Mouse (Mus musculus) lung, postnatal 36 days (tissue): ENCODE results near the gene Mdfic.

Experiments
- DNase-seq: peaks from one replicate; pipeline ENCODE4 v3.0.0; 2022; ENCODE audit warnings: mixed read lengths

Mdfic gene

DNA sequence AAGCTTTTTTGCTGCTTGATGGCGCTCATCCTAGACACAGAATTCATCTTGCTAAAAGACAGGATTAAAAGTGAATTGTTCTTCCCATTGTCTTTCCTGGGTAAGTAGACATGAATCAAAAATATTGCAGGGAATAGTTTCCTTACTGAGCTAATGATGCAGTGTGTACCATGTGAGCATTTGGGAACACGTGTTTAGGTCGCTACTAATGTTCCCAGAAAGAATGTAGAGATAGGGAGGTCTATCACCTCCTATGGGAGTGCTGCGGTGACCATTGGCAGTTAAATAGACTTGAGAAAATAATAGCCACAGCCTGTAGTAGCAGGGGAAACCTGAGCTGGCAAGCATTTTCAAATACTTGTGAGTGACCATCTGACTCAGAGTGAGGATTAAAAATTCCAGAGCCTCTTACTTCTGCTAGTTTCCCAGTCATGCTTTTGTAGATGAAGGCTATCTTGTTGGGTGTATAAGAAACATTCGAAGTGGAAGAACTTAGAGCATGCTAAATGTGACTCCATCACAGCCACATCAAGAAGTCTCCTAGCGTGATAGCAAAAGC is 22.2 kb downstream of the Mdfic start:
- no peak for DNase-seq

DNA sequence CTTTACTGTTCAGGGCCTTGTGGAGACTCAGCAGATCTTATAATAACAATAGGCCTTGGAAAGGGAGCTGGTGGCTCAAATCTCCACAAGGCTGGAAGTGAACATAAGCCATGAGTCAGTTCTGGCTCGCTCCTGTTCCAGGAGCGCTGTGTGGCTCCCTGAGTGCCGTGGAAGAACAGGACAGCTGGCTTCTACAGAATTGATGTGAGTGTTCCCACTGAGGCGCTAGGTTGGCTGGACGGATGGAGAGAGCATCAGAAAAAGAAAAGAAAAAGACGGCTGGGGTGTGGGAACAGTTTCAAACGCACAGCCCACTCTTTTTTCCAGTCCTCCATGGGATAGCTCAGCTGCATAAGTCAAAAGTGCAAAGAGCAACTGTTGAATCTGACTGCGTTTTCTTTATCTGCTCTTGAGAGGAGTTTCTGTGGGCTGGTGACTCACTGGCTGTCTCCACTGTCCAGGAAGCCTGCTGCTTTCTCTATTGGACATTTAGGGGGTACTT is 22.9 kb downstream of the Mdfic start:
- DNase-seq, result no peak

DNA sequence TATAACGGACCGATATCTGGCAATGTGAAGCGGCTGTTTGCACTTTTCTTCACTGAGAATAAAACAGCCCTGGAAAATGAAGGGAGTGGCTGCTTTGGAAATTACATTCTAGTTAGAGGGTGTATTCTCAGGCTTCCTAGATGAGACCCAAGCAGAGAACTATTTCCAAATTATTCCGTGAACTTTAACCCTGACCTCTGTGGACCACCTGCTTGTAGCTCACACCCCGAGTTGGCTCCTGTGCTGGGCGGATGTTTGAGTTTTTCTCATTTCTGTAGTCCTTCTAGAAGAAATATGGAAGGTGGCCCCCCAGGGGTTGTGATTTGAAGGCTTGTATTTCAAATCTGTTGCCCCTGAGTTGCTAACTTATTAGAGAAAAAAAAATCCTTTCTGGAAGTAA is 23.3 kb downstream of the Mdfic start:
- DNase-seq, result no peak

DNA sequence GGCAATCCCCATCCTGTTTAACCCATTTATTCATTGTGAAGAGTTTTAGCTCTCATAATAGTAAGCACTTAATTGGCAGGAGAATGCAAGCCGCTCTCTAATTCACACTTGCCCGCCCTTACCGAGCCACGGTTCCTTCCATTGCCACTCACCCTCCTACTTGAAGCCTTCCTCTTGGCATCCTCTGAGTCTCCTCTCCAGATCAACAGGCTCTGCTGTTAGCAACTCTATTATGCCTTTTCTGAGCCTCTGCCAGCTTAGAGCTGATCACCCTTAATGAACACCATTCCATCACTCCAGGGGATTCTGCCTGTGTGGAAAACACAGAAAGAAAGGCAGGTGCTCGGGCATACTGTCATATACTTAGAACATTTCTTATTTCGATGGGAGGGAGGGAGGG is 24.9 kb downstream of the Mdfic start:
- no peak for DNase-seq

DNA sequence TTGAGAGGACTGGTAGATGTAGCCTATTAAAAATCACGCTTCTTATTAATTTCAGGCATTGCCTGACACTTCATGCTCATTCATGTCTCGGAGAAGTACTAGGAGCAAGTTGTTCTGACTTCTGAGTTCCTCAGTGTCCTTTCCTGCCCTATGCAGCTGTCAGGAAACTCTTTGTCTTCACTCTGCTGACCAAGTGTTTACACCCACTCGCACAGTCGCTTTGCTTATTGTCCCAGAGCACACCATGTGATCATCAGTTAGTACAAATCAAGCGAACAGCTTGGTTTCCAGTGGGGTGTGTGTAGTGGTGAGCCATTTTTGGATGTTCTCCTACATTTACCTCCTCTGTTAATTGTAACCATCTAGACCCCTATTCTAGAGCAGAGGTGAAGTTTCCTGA is 25.4 kb downstream of the Mdfic start:
- peak; percentile 65 for DNase-seq

DNA sequence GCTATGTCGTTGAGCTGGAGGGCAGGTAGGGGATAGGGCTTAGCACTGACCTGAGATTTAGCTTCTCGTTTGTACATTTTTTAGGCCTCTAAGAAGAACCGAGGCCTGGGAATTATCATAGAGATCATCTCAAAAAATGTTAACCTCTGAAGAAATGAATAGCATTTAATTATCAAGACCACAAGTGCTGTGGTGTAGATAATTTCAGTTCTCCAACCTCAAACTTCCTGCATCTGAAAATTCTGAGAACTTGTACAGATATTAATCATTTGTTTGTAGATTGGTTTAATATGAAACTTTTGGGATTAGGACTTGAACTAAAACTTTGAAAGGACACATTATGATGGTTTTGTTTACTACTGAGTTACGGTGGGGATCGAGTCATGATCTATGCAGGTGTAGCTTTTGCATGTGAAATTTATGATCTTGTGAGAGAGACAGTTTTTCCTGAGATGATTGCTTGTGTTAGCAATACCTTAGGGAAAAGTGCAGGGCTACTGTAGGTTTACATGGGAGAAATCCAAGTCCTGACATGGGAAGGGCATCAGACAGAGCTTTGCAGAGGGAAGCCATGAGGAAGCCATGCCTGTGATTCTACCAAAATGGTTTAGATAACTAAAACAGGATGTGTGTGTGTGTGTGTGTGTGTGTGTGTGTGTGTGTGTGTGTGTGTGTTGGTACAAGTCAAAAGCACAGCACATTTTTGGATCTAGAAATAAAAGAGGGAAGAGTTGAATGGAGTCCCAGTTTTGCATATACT is 27.1 kb downstream of the Mdfic start:
- DNase-seq, result no peak

DNA sequence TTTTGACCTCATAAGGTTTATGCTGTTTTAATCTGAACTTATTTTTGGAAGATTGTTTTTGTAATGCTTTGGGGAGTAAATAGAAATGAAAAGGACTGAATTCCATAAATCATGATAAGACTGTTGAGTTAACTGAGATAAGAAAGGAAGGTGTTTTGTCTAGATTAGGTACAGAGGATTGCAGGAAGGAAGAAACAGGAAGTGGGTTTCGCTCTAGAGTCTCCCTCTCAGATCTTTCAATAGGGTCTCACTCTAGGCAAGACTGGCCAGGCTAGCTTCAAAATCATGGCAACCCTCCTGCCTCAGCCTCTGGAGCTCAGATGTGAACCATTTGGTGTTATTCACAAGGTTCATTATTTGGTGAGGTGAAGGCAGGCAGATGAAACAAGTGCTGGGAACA is 27.8 kb downstream of the Mdfic start:
- no peak for DNase-seq

DNA sequence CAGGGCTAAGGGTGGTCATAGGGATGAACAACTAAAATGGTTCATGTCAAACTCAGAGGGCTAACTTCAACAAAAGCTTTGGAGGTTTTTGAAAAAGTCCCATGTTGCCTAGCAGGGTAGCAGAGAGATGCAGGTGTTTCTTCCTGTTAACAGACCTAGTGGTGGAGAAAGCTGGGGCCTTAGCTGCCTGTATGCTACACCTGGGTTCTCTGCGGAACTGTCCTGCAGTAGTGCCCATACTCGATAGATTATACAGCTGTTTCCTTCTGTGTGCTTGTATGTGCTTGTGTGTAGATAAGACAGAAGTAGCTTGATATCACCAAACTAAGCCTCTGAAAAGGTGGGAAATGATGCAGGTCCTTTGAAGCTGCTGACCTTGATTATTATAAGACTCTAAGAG is 28.5 kb downstream of the Mdfic start:
- no peak for DNase-seq

DNA sequence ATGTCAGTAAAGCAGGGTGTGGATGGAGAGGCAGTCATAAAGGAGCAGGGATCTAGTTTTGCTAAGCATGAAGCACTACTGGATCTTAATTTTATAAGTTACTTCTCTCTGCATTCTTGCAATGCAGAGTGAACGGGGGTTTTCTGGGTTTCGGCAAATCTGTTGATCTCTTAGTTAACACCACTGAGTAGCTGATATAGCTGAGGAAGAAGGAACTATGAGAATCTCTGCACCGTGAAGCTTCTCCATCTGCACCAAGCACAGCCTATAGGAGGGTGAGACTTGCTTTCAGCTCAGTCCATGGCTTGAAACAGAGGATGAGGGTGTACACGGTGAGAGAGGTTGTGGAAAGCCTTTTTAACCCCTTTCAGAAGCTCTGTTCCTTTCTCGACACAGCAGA is 29.6 kb downstream of the Mdfic start:
- no peak for DNase-seq

DNA sequence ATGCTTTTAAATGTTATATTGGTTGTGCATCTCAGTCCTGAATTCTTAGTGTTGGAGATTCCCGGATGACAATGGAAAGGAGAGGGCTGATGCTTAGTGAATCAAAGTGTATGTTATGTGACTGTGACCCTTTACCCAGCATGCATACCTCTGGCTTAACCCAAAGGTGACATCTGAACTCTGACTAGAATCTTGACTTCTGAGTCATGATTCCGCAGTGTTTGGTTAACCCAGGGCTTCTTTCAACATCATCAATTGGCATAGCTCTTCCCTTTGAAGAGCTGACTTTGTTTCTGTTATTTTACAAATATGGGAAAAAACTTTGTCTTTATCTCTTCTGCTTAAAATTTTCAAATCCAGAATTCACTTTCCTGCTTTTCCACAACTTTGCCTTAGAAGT is 30.9 kb downstream of the Mdfic start:
- no peak for DNase-seq

DNA sequence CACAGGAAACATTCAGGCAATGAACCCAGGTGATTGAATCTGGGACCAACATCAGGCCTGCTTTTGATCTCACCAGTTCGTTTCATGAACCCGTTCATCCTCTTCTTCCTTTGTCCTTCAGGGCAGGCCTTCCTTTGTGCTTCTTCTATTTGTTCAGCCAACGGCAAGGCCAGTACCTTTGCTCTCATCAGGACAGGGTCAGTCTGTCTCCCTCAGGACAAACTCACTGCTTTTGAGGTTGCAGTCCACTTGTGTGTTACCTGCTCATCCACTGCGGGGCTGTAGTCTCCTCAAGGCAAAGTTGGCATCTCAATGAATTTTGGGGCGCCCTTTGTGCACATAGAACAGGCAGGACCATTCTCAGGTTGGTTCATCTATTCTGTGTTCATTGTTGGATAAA is 31.7 kb downstream of the Mdfic start:
- DNase-seq, result no peak

DNA sequence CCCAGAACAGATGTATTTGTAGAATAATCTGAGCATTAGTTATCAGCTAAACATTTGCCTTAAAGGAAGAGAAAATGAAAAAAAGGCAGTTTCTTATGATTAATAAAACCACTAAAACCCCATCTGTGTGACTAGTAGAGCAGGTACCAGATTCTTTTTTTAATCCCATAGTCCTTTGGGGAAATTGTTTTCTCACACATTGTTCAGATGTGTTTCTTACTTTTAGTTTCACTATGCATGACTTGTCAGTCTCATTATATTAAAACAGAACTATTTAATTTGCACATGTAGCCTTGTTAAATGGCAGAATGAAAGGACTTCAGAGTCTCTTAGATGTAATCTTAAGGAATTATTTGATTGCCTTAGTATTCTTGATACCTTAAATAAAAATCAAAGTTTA is 32.7 kb downstream of the Mdfic start:
- no peak for DNase-seq

DNA sequence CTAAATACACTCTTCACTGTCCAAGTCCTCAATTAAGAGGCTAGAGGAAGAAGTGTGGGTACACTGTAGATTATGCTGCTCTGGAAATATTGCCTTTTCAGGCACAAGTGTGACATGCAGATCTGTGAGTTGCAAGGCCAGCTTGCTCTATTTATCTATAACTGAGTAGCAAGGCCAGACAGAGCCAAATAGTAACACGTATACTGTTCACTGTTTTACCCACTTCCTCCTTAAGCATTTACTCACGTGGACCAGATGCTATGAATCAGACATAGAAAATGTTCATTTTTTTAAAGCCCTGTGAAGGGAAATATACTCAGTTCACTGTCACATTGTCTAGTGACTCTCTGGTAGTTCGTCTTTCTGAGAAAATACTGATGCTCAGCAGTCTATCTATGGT is 37.9 kb downstream of the Mdfic start:
- DNase-seq, result no peak

DNA sequence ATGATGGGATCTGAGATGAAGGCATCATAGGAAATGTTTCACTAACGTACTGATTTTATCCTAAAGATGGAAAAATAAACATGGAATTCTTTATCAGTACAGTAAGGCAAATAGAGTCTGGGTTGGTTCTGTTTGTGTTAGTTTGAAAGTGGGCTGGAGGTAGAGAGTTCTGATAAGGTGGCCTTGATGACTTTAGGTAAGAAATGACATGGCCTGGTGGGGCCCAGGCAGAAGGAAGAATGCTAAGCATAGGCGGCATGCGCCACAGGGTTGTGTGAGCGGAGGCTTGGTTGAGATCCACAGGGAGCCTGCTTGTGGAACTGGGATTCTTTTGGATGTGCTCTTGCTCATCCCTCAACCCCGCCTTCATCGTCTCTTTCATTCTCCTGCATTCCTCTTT is 40.3 kb downstream of the Mdfic start:
- no peak for DNase-seq

DNA sequence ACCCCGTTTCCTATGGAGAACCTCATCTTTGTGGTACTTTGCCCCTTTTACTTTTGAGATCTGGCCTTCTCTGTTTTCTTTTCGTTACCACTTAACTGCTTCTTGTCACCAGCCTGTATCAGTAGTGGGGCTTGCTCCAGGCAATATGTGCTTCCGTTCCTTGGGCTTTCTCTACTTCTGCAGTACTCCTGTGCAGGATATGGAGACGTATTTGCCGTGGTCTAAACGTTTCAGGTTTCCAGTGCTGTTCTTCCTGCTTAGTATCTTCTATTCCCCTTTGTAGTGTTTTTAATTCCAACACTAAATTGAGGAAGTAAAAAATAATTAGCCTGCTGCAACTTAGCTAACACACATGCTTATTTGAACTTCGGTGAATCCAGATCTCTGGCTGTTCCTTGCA is 43.6 kb downstream of the Mdfic start:
- no peak for DNase-seq

DNA sequence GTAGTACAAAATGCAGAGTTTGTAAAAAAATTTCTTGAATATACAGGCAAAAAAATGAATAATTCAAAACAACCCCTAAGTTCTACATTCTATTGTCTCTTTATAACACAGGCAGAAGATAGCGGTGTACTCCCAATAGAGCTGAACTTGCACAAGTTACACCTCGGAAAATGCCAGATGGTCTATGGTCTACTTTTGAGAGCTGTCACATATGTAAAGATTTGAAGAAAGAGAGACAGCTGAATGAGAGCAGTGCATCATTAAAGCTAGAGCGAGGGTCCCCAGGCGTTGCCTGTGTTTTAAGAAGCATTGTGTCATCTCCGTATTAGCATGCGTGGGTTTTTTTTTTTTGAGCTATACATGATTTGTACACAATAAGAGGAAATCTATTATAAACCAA is 47.0 kb downstream of the Mdfic start:
- DNase-seq, result no peak

DNA sequence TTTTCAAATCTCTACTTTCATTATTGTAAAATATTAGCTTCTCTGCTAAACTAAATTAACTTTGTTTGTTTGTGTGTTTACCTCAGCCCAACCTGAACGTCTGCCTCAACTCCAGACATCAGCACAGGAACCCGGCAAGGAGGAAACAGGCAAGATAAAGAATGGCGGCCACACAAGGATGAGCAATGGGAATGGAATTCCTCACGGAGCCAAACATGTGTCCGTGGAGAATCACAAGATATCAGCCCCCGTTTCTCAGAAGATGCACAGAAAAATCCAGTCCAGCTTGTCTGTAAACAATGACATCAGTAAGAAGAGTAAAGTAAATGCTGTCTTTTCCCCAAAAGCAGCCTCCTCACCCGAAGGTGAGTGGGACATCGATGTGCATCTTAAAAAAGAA is 49.7 kb downstream of the Mdfic start:
- no peak for DNase-seq

DNA sequence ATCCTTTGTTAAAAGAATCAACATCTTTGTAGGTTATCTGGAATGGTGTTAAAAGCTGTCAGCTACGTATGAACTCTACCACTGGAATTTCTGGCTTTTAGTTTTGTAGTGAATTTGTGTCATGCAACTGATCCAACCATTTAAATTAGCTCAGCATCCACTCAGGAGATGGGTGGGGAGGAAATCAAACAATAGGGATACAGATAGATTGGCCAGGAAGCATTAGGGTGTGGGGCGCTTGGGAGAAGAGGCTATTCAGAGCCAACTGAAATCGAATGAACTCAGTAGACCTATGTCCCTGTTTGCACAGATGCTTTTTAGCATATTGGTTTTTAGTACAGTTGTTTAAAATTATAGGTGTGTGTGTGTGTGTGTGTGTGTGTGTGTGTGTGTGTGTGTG is 56.6 kb downstream of the Mdfic start:
- peak; percentile 55 for DNase-seq

DNA sequence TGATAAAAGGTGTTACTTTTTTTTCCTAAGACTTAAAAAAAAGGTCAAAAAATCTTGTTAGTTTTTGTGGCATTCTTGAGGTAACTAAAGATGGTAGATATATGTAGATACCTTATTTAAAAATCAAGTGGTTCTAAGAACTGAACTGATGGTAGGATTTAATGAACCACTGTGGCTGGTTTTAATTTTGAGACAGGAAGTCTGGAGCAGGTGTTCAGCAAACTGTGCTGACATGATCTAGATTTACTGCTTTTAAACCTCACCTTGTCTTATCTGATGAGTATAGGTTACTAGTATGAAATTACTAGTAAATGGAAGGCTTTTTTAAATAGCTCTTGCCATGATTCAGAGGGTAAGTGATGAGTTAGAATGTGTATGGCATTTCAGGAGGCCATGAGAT is 59.7 kb downstream of the Mdfic start:
- DNase-seq, result no peak

DNA sequence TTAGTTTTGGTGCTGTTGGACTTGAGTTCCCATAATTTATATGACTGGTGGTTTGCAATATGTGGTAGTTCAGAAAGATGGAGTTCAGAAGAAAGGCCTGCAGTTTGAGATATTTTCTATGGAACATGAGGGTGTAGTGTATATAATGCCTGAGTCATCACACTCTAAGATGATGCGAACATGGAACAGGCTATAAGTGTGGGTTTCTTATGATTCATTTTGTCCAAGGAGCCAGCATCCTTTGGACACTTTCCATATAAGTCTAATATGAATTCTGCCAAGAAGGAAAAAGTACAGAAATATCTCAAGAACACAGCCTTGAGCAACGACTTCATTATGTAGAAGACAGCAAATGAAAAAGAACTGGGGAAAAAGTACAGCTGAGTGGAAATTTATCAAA is 60.2 kb downstream of the Mdfic start:
- DNase-seq, result no peak

DNA sequence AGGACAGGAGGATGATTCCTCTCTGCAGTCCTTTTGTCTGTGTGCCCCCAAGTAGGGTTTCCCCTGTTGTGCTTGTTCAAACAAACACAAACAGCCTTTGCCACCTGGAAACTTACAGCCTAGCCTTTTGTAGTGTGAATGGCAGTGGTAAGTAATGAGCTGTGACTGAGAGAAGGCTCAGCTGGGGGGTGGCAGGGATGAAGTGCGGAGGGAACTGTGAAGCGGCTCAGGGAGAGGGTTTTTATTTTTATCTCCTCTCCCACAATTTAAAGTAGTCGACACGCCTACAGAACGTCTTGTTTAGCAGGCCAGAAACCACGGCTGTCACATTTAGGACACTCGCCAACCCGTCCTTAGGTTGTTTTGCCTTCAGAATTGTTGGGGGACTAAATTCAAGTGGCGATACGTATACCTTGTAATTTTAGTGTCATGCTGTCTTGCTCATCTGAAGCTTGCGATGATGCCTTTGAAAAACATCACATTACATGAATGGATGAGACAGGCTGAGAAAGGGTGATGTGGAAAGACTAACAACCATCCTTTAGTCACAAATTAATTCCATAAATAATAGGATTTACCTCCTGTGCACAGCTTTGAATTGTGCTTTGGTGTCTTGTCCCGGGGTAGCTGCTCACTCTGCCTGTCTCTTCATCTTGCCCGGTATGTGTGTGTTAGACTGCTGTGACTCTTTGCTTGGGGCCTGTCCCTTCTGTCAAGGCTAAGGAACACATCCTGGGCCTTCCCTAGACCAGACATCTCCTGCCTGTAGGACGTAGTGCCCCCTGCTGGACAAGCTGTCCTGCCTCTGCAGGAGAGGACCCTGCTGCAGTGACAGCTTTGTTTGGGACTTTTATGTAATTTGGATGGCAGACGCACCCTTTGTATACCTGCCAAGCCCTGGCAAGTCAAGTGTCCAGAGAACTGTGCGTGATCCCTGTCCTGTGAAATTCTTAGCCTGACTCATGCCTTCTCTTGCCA is 69.4 kb downstream of the Mdfic start:
- peak; percentile 91 for DNase-seq

DNA sequence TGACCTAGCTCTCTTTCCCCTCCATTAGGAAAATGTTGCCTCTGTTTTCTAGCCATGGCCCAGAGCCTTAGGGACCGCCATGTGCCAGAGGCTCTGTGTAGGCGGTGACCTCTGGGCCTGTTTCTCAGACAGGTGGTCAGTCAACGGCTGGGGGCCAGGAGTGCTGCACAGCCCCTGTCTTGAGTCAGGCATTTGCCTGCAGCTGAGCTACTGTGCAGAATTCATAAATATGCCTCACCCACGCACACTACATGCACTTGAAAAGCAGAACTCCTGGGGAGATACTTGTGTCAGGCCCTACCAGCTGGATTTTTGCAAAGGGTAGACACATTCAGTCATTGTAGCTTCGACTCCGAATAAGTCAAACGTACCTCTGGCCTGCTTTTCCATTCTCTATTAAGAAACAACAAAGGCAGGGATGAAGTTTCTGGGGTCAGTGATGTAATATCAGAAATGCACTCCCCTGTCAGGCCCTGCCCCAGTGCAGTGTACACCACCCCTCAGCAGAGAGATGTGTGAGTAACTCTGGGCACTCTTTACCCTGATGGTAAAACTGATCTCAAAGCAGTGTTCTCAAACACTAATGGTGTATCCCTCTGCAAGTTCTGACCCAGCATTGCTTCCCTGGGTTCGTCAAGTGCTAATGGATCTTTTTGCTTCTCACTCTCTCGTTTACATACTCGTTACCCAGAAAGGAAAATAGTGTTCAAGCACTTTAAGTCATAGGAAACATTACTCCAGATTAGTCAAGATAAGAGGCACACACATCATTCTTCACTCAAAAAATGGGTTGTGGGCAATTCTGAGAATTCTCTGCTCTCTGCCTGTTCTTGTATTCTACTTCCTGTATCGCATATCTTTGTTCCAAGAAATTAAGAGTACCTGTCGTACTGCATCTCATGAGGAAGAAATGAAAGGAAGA is 72.5 kb downstream of the Mdfic start:
- DNase-seq, result no peak
